Mouse (Mus musculus): ENCODE data around the gene Serpina1b.
"Not testable (repeated sequence)": the region's sequence is repeated elsewhere in the genome, so short reads cannot be mapped to it uniquely, and the experiment has no call there.

DNA sequence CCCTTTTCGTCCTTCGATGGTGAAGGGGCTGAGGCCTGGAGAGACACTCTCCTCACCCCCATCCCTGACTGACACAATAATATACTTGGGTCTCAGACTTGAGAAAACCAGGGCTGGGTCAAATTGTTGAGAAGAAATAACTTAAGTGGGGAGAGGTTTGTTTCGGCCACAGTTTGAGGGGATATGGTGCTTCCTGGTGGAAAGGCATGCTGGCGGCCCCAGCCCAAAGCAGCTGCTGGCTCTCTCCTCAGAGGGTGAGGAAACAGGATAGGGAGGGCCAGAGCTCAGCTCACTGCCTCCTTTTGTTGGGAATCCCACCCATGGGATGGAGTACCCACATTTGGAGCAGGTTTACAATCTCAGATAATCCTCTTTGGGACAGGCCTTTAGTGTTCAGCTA is 94.6 kb downstream of the Serpina1b start:
- TF ChIP-seq CTCF (IDR thresholded peaks at IDR 0.05; ENCODE audit: borderline replicate concordance, insufficient read depth, low read length); POLR2A (IDR thresholded peaks at IDR 0.05; ENCODE audit: low read depth, low read length): not testable (repeated sequence)

Data from embryonic fibroblast, embryonic 13.5 days (primary cell).